Mouse (Mus musculus) thymus, adult 2 months (tissue): ENCODE results near the gene Olfr469.

Experiments
- CTCF ChIP-seq: fragments of 200-500 bp; IDR thresholded peaks from 2 replicates; pipeline ENCODE4 v1.5.1; 2012; ENCODE audit warnings: mild to moderate bottlenecking, control low read depth, low read length, moderate library complexity, borderline replicate concordance; ENCODE audit not compliant: control insufficient read depth, poor library complexity, insufficient read depth; ENCODE audit errors: extremely low read depth
- POLR2A ChIP-seq: fragments of 200-500 bp; IDR thresholded peaks from 2 replicates; pipeline ENCODE4 v1.6.1; 2012; ENCODE audit warnings: mild to moderate bottlenecking, low read length, control low read depth, moderate library complexity; ENCODE audit not compliant: control insufficient read depth, poor library complexity, insufficient read depth; ENCODE audit errors: extremely low read depth

- TF ChIP-seq POLR2A (no peak), CTCF (no peak)
Measured at GRCm38 (mm10) chr7:107796500-107796899, 28.8 kb downstream of the Olfr469 start.
